Mouse (Mus musculus) heart, adult 11 months (tissue): ENCODE results near the gene Gm6588.

Experiments
- DNase-seq: peaks from one replicate; pipeline ENCODE4 v3.0.0; 2022

Gene Gm6588

DNA sequence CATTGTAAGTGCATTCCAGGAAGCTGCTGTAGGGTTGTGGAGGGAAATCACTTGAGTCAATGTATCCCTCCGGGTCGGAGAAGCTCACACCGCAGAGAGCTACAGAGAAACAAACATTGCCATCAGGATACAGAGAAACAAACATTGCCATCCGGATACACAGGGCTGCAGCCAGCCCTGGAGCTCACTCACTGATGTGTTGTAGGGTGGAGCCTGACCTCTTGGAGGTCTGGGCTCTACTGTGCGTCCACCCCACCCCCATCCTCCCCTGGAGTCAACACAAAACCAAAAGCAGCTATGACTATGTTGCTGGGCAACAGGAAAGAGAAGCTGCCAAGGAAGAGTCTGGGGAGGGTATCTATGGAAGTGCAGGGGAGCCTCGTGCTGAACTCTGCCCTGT, 24.2 kb downstream of the Gm6588 start:
- DNase-seq = no peak

DNA sequence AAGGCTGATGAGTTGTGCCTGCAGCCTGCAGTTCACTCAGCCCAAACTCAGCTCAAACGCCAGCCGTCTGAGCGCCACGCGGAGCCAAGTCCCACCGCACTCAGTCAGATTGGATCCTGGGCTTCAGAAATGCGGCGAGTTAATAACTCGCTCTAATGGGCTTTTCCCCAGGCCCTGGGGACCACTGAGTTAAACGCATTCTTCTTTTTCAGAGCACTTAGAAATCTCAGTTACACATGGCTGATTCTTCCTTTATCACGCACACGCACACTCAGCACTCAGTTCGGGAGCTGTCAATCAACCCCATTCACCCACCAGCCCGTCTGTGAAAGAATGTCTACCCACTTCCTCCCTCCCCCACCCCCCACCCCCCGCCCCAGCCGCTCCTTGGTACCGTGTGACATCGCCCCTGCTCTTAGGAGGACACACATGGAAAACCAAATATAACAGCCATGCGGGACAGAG, 32.8 kb downstream of the Gm6588 start:
- no peak for DNase-seq

DNA sequence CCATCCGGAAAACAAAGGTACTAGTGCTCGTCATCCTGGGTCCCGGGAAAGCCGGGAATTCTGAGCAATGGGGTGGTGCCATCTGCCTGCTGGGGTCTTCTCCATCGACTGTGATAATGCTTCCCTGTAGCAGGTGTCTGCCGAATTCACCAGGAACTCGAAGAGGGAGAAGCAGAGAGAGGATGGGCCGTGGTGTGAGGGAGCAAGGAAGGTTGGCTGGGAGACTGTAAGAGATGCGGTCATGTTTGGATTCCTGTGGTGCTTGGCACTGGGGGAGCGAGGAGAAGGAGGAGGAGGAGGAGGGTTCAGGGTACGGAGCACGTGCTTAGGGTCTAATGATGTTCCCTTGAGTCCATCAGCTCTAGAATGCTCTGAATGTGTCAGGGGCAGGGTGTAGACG, 33.3 kb downstream of the Gm6588 start:
- DNase-seq = no peak

DNA sequence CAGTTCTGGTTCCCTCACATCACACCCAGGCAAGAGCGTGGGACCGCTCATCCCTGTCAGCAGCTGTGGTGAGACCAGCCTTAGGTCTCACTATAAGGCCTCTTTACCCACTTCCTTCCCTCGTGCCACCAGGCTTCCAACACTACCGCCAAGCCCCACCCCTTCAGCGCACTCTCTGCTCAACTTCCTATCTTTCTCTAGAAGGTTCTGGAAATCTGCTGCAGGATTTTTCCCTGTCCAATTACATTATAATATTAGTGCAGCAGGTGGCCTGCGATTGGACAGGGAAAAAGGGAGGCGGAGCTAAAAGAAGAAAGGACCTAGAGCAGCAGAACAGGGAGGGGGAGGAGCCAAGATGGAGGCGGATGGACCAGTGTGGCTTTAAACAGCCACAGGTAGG, 33.8 kb downstream of the Gm6588 start:
- DNase-seq = no peak

DNA sequence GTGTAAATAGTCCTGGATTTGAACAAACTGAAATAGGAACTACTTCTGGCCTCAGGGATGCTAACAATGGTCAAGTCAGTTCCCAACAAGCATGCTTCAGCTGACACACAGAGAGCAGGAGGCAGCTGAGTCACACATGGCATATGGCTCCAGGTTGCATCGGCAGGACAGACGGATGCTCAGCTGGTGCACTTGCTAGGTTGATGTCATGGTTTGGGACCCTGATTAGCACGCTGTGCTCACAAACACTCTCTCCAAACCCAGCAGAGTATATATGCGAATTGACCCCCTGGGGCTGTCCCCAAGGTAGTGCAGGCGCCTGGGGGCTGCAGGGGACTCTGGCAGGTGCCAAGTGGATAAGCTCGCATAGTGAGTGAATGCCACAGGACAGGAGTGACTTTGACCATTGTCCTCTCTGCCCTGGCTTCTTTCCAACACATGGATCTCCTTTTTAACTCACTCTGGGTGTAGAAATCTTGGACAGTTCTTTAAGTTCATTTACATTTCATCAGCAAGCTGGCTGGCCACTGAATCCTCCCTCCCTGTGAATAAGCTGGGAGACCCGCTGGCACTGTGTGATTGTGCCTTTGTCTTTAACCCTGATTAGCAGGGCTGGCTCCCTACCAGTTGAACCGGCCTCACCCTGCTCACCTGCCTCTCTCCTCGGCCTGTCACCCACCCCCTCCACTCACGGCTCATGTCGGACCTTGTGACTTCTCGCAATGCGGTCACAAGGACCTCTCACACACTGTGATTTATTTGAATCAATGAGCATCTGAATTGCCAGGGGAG, 35.9 kb downstream of the Gm6588 start:
- no peak for DNase-seq

DNA sequence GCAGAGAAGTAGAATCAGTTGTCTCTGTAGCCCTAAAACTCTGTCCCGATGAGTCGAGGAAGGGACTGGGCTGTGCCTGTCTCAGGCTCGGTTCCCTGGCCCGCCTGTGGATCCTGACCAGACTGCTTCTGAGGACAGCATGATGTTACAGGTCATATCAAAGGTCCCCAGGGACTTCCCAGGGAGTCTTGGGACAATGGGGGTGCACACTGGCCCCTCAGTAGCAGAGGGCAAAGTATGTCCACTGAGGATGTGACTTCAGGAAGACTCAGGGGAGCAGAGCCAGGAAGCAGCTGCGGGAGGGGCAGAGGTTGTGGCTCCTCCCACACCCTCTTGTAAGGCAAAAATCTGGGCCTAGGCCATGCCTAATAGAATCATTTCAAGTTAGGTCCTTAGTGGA, 37.2 kb downstream of the Gm6588 start:
- DNase-seq = peak; percentile 93

DNA sequence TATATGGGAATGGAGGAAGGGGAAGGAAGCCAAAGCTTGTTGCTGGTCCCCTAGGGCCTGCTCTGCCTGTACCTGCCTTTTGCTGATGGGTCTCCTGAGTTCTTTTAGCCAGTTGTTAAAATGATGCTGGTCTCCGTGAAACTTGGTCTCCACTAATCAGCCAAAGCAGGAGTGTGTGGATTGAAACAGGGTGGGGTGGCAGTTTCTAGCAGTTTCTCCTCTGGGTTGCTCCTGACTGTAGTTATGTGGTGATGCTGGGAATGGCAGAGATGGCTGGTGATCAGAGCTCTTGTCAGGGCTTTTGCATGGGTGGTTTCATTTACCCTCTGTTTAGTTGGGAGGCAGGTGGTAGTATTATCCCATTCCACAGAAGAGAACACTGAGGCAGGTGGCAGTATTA, 38.3 kb downstream of the Gm6588 start:
- DNase-seq = no peak

DNA sequence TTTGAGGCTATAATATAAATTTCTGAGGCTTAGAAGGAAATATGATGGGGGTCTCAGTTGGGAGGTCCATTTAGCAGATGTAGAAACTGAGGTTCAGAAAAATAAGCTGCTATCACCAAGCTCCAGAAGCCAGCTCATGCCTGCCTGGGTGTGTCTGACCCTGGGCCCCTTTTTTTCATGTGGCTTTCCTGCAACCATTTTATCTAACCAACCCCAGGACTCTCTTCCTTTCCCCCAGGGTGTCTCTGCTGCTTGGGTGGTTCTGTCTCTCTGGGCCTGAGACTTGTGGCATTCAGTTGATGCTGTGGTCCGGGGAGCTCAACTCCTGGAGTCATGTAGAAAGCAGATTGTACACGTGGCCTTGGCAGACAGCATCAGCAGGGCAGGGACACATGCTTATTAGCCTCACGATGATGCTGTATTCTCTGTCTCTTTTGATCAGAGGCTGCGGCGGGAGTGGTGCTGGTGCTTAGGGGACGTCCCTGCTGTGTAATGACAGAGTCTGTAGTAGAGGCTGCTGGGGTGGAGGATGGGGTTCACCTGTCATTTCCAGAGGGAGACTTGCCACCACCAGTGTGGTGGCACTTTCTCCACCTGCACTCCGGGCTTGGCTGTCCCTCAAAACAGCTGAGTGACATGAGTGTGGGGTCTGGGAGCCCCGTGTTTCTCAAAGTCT, 39.0 kb downstream of the Gm6588 start:
- DNase-seq = no peak

DNA sequence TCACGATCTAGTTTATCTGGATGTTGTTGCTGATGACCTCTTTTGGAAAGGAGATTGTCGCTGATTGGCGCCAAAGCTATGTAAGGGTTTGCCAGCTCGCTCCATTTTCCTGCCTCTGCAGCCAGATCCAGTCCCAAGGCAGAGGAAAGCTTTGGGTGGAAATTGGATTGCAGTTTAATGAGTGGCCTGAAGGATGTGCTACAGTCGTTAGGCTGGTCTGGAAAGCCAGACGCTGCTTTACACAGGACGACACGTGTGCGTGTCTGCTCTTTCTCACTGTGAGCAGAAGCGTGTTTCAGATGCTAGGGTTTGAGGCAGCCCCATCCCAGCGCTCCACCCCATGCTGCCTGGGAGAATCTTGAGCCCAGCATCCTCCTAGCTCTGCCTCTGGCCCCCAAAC, 42.3 kb downstream of the Gm6588 start:
- DNase-seq = no peak

DNA sequence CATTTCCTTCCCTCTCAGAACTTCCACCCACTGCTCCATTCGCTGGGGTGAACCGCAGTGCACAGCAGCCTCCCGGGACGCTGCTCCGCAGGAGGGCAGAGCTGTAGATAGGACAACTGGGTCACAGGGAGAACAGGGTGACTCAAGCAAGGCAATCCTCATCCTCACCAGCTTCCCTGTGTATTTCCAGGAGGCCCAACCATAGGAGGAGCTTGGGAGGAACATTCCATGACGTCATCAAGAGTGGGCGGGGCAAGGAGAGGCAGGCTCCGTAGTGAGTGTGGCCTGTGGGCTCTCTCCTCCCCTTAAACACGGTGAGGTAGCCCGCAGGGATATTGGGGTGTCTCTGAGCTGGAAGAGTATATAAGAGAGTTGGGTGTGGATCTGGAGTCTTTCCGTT, 44.3 kb downstream of the Gm6588 start:
- DNase-seq = no peak

DNA sequence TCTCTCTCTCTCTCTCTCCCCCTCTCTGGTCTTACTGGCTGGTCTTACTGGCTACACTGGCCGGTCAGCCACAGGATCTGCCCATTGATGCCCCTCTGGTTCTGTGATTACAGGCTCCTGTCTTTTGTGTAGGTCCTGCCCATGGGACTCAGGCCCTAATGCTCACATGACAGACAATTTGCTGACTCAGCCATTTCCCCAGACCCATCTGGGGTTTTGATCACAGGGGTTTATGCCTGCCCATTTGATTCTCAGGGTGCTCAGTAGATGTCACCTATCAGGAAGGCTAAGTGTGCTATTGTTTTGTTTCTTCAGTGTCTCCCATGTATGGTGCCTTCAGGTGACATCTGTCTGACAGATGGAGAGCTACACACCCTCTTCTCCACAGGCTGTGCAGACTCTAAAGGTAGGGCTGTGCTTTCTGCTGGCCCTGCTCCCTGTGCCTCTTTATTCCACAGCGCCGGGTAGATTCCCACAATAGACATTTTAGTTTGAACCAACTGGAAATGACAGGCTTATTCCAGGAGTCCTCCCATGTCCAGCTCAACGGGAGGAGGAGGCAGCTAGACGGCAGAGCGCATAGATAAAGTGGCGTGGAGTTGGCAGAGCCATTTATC, 47.6 kb downstream of the Gm6588 start:
- no peak for DNase-seq

DNA sequence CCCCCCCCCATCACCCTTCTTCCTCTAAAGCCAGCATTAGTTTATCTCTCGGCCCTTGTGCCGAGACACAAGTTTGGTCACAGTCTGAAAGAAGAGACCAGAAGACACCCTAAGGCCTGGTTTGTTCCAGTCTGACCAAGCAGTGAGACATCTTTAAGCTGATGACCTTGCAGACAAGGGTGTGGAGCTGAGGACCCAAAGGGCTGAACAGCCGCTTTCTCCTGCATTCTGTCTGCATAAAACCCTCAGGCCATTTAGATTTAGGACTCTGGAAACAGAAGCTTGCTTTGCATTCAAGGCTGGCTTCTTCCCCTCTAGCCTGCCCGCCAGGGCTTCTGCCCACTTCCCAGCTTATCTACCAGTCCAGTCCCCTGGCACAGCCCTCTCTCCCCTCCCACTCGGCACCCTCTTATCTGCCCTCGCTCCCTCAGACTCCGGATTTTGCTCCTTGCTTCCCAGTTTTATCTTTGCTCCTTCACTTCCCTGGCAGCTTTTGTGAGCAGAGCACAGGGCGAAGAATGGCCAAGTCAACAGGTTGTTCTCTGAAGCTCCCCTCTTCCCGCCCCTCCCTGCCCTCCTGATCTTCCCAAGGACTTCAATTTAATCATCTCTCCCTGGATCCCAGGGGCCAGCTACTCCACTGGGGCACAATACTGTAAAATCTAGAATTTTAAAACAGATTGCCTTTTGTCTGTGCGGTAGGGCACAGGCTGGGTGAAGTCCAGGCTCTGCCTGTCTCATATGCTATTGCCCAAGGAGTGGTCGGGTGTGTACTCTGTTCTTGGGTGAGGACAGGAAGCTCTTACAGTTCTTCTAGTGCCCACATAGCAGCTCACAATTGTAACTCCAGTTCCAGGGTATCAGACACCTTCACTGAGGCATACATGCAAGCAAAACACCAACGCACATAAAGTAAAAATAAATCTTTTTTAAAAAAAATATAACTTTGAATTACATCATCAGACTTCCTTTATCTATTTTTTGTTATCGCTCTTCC, 50.0 kb downstream of the Gm6588 start:
- DNase-seq = no peak

DNA sequence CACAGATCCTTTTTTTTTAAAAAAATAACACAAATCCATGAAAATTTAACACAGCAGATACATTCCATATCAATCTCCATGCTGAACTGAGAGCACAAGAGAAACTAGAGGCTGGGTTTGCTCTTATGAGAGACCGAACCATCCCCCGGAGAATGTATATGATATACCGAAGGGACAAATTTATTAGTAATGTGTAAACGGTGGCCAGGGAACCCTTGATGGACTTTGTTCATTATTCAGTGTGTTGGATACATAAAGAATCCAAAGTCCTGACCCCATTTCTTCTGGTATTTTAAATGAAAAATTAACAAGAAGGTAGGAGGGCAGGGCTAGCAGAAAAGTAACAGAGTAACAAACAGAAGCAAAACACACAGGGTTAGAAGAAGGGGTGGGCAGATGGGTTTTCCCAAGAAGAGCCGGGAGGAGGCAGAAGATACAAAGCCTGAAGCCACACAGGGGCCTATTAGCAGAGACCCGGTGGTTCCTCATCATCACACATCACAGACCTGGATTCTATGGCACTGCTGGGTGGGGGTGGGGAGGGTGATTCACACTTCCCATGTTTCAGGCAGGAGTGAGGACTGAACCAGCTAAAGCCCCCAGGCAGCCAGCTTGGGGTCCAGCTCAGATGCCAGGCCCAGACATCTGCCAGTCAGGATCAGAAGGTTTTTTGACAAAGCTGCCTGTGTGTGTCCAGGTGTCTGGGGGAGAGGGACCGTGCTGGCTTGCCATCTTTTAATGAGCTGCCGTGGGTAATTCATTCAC, 50.9 kb downstream of the Gm6588 start:
- DNase-seq = no peak
